Mouse (Mus musculus) embryo, embryonic 10.5 days (tissue): ENCODE measurements around the gene Igdcc4.
"Not testable (repeated sequence)": the region's sequence is repeated elsewhere in the genome, so short reads cannot be mapped to it uniquely, and the experiment has no call there.

ENCODE experiments used
- DNase-seq: peaks from one replicate; pipeline ENCODE4 v3.0.0-alpha.2; 2015; ENCODE audit warnings: low spot score

Igdcc4 gene

DNA sequence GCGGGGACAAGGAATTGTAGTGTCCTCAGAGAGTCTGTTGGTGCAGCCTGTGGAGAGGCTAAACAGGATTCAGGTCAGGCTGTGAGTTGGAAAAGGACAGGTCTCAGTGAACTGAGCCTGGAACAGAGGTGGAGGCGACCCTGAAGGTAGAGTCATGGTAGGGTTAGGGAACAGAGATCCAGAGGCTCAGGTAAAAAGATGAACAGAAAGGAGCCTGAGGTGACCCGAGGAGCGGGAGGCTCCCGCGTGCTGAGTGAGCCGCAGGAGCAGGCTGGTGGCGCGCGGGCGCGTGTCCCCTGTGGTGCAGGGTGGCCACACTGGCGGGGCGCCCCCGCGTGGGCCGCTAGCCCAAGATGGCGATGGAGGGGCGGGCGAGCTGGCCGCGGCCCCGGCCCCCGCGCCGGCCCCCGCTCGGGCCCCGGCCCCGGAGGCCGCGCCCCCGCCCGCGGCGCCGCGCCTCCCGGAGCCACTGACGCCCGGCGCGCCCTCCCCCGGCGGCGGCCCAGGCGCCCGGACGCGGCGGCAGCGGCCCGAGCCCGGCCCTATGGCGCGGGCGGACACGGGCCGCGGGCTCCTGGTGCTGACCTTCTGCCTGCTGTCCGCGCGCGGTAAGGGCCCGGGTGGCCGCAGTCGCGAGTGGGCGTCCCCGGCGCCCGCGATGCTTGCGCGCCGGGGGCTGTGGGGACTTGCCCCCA lies at the start of gene Igdcc4:
Gene Igdcc4, plus strand, starts transcription at position 496 of the 695 bp plus-strand sequence.
- DNase-seq: peak; percentile 46

- DNase-seq: no peak
Measured at GRCm38 (mm10) chr9:65064251-65064650, 37.0 kb upstream of the Igdcc4 start.

DNA sequence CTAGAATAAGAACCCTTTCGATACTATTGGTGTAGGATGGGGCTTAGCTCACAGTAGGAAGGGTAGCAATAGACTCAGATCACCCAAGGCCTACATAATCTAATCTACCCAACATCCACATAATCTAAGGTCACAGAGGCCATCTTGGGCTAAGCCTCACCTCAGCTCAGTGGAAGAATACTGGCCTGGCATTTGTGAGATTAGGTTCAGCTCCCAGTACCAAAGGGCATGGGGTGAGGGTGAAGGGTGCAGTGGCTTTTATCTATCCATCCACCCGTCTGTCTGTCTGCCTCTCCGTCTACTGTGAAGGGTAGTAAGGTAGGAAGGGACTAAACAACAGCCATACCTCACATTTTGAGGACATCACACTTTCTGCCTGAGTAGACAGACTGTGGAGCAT lies 30.7 kb upstream of the Igdcc4 start:
- DNase-seq: no peak

DNA sequence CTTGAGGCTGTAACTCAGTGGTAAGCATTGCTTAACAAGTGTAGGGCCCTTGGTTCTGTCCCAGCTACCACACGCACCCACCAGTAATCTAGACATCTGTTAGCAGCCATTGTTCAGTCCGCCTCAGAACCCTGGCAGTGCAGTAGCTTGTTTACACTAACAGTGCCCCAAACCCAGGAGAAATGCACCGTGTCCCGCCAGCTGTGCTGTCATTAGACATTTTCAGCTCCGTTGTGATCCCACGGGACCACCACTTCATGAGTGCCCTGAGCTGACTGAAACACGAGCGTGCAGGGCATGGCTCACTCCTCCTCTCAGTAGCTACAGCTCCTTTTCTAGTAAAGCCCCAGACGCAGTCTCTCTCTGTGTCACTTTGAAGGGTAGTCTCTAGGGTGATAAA lies 27.7 kb upstream of the Igdcc4 start:
- DNase-seq: peak; percentile 15

DNA sequence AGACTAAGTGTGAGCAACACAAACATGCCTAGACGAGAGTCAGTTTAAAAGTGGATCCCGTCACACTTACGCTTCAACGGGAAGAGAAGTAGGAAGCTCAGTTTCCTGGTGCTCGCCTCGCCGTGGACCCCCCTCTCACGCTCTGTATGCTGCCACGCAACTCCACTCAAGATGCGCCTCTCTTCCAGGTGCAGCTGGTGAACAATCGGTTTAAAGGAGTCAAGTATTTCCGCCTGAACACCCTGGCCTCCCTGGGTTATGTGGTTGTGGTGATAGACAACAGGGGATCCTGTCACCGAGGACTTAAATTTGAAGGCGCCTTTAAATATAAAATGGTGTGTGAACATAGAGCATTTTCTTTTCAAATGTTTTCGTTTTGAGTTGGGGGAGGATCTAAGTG lies 27.0 kb upstream of the Igdcc4 start:
- no peak for DNase-seq

DNA sequence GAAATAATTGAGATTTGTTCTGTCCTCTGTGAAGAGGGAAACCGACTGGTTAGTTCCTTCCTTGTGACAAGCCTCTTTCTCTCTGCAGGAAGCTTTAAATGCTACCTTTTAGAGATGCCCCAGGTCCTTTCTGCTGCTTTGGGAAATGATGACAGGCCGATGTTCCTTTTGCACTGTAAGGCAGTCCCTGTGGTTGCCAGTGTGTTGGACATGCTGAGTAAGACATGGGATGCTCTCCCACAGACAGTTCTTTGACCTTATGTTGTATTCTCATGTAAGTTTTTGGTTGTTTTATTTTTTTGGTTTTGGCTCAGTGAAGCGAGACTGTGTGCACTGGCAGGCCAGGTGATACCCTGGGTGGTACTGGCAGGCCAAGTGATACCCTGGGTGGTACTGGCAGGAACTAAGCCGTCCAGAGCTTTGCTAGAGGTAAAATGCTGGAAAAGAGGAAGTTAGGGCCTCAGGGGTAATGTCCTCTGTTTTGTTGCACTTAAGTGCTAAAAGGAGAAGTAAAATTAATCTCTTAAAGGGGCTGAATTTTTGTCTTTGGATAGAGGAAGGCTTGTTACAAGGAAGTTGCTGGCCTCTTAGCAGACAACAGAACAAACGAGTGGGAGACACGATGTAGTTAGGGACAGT lies 26.3 kb upstream of the Igdcc4 start:
- DNase-seq: no peak

DNA sequence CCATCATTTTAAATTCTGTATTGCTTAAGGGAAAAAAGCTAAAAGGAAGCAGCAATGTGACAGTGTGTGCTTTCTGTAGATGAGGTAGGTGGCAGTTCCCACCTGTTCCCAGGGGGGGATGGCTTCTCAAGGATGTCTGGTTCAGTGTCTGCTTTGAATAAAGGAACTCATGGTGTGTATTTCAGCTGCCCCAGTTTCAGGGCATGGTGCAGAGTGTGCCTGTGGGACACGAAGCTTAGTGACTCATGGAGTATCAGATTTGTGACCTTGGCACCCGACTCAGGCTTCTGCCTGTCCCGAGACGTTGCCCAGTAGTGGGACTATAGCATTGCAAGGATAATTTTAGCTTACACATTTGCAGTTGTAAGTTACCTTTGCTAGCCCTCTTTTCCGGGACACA lies 23.8 kb upstream of the Igdcc4 start:
- no peak for DNase-seq

- not testable (repeated sequence) for DNase-seq
Measured at GRCm38 (mm10) chr9:65080141-65080540, 21.1 kb upstream of the Igdcc4 start.

GRCm38 (mm10) chr9:65083075-65083765 lies 18.1 kb upstream of the Igdcc4 start:
- no peak for DNase-seq

DNA sequence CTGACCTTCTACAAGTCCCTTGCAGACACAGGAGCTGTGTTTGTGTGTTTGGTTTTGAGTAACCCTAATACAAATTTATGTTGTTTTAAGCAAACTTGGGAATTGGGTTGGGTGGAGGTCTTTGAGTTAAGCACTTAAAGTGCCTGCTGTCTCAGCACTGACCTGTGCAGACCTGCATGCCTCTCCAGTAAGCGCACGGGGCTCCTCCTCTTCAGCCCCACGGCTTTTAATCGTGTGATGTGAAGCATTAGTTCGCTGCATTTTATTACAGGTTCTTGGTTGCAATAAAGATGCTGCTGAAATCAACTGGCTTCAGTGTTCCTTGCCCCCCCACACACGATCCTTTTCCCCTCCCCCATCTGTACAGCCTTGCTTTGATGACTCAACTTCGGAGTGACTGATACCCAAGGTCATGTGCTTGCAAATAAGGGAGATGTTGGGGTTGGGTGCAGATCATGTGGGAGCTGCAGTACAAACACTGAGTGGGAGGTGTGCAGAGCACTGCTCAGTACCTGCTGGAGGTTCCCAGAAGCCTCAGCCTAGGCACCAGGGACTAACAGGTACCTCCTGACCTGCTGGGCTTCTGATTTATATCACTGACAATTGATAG lies 17.0 kb upstream of the Igdcc4 start:
- no peak for DNase-seq

GRCm38 (mm10) chr9:65085270-65085669 lies 16.0 kb upstream of the Igdcc4 start:
- no peak for DNase-seq

- DNase-seq: no peak
Measured at GRCm38 (mm10) chr9:65086801-65087200, 14.5 kb upstream of the Igdcc4 start.

DNA sequence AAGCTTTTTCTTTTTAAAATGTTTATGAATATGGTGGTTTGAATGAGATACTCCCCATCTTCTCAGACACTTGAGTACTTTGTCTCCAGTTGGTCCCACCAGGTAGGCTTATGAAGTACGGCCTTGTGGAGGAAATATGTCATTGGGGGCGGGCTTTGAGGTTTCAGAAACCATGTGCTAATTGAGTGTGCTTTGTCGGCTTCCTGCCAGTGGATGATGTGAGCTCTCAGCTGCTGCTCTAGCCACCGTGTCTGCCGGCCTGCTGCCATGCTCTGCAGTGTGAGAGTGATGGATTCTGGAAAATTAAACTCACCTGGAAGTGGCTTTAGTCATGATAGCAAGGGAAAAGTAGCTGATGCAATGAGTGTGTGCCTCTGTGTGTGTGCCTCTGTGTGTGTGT lies 13.8 kb upstream of the Igdcc4 start:
- DNase-seq: no peak

- DNase-seq: no peak
Measured at GRCm38 (mm10) chr9:65094237-65094636, 7.0 kb upstream of the Igdcc4 start.

- peak; percentile 69 for DNase-seq
Measured at GRCm38 (mm10) chr9:65101686-65102376, 545 bp downstream of the Igdcc4 start.

- peak; percentile 81 for DNase-seq
Measured at GRCm38 (mm10) chr9:65102377-65103172, 1.3 kb downstream of the Igdcc4 start.

GRCm38 (mm10) chr9:65103173-65103752 lies 2.0 kb downstream of the Igdcc4 start:
- no peak for DNase-seq

DNA sequence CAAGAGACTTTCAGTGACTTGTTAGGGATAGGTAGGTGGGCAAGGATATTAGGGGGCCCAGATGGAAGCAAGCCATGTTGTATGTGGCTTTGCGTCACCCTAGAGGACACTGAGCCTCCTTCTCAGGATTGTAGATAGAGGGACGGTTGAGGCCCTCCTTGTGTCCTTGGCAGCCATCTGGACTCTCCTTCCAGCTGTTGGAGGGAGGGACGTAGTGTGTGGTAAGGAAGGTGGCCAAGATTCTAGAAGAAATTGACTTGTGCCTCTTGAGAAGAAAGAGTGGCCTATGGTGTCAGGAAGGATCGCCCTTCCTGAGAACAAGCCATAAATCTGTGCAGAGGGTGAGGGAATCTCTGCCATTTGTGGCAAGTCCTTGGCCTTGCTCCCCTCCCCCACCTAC lies 5.5 kb downstream of the Igdcc4 start:
- DNase-seq: no peak

DNA sequence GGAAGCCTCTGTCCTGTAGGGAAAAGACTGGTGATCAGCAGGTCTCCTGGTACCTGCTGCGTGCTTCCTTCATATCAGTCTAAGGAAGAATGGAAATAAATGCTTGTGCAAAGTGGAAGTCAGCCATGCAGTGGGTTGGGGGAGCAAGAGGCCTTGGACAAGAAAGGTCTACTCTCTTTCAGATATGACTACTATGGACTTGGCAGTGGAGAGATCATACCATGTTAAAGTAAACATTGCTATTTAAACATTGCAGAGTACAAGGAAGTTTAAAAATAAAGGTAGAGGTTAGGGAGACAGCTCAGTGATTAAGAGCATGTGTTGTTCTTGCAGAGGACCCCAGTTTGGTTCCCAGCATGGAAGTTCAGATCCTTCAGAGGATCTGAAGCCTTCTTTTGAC lies 6.6 kb downstream of the Igdcc4 start:
- DNase-seq: no peak

DNA sequence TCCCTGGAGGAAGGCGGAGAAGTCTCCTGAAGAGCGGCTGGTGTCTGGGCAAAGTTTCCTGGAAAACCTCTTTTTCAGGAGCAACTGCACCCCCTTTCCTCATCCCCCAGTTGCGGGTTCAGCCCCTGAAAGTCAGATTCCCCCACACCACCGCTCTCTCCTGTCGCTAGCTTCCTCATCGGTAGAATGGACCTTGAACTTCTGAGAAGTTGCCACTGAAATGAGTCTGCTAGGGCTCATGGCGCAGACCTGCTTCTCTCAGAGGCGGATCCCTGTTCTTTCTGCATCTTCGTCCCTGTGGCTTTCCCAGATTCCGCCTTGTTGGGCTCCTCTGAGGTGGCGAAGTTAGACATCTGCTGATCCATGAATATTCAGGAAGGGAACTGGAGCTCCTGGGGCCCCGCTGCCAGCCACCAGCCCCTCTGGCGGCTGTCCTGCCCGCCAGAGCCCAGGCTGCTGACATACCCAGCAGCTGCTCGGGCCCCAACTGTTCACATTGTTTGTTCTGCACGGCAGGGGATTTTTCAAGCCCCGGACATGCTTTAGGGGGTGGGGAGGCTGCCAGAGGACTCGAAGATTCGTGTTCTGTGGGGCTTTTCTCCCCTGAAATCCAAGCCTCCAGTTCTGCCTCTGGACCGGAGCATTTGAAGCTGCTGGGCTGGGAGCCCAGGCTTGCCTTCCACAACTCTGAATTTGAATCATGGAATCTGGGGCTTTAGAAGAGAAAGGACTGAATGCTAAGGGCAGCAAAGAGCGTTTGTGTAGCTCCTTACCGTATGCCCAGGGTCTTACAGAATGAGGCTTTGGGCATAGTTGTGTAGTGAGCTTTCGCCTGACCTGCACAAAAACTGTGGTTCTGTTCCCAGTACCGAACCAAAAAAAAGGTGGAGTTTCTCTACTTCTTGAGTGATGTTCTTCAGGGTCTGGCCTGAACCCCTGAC lies 8.1 kb downstream of the Igdcc4 start:
- peak; percentile 75 for DNase-seq
